Mouse (Mus musculus) limb, embryonic 13.5 days (tissue): ENCODE results near the gene Eddm3b. TPM values are rescaled to one million over a fixed set of nuclear protein-coding genes. Genes with fewer than 3 reads are reported as not detected.
A peak's percentile ranks its signal among the peaks of the same experiment; 100 is the strongest.

Source experiments
- ATAC-seq: fragments of 200-750 bp; cut with Nextera tagmentation; 2 replicates; pipeline ENCODE4 v1.8.0; 2017; ENCODE audit warnings: low read depth, moderate number of reproducible peaks, moderate TSS enrichment; ENCODE audit not compliant: low FRiP score
- H3K27ac ChIP-seq: fragments of 300-500 bp; sonication (generic); 2 replicates; pipeline ENCODE4 v1.5.1; 2015; ENCODE audit warnings: inconsistent platforms, mild to moderate bottlenecking, moderate library complexity
- H3K27me3 ChIP-seq: fragments of 300-500 bp; sonication (generic); 2 replicates; pipeline ENCODE4 v1.6.1; 2015; ENCODE audit warnings: mild to moderate bottlenecking, inconsistent platforms
- H3K36me3 ChIP-seq: fragments of 300-500 bp; sonication (generic); 2 replicates; pipeline ENCODE4 v1.6.1; 2015; ENCODE audit warnings: inconsistent platforms, mild to moderate bottlenecking, moderate library complexity
- H3K4me1 ChIP-seq: fragments of 300-500 bp; sonication (generic); 2 replicates; pipeline ENCODE4 v1.6.1; 2015; ENCODE audit warnings: inconsistent platforms
- H3K4me2 ChIP-seq: fragments of 300-500 bp; sonication (generic); replicated peaks from 2 replicates; pipeline ENCODE4 v1.6.1; 2015; ENCODE audit warnings: inconsistent platforms, mild to moderate bottlenecking, moderate library complexity
- H3K4me3 ChIP-seq: fragments of 300-500 bp; sonication (generic); 2 replicates; pipeline ENCODE4 v1.5.1; 2015; ENCODE audit warnings: moderate library complexity, mild to moderate bottlenecking, inconsistent platforms
- H3K9ac ChIP-seq: fragments of 300-500 bp; sonication (generic); 2 replicates; pipeline ENCODE4 v1.6.1; 2015; ENCODE audit warnings: mild to moderate bottlenecking, inconsistent platforms
- H3K9me3 ChIP-seq: fragments of 300-500 bp; sonication (generic); 2 replicates; pipeline ENCODE4 v1.6.1; 2016; ENCODE audit warnings: inconsistent platforms
- WGBS: fragments of 180-500 bp; shearing (Covaris S2); methylation state at CpG from one replicate; pipeline ENCODE4 v1.1.7; 2015; 5-methylcytosine and 5-hydroxymethylcytosine counted together
- polyA plus RNA-seq: library from polyadenylated mRNA; unstranded; fragments of >200 nt; fragmentation: Nextera tagmentation; extraction: Ambion mirVana; gene quantifications from 2 replicates; pipeline ENCODE4 v1.2.1, GENCODE M21; 2015

Eddm3b gene
- not detected in 2 replicates for polyA plus RNA-seq

DNA sequence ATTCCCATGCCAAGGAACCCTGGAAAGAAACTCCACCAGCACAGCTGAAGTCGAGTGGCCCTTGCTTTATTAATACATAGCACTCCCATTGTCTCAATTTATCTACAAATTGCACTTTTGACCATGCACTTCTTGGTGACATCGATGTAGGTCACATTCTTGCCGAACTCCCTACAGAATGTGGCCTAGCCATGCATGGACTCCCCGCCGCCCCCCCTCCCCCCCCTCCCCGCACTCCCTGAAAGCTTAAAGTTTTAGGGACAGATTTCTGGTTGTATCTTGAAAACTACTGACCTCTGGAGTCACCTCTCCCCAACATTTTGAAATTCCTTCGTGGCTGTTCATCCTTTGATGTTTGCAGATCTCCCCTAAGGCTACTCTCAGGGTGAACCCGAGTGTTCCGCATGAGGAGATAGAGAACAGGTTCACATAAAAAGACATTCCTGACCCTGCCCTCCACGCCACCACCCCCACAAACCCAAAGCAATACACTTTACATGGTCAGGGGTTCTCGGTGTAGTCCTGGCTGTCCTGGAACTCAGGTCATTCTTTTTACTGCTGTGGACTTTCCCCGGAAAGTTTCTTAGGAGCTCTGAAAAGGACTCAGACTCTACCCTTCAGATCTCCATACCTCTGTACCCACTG, at the start of gene Eddm3b:
Gene Eddm3b, plus strand, starts transcription at position 511 of the 645 bp plus-strand sequence.
- Histone ChIP-seq H3K36me3 (no peaks in the 10 kb centered on the region), H3K4me3 (no peak within 1 kb of the TSS), H3K27me3 (no peaks in the 10 kb centered on the region), H3K9ac (no peak within 1 kb of the TSS), H3K4me2 (no peak within 1 kb of the TSS), H3K4me1 (no peaks in the 10 kb centered on the region), H3K27ac (no peak within 1 kb of the TSS), H3K9me3 (no peaks in the 10 kb centered on the region)
- WGBS: 47% methylated on average over 12 of the region's 12 CpGs
- ATAC-seq: no peak

DNA sequence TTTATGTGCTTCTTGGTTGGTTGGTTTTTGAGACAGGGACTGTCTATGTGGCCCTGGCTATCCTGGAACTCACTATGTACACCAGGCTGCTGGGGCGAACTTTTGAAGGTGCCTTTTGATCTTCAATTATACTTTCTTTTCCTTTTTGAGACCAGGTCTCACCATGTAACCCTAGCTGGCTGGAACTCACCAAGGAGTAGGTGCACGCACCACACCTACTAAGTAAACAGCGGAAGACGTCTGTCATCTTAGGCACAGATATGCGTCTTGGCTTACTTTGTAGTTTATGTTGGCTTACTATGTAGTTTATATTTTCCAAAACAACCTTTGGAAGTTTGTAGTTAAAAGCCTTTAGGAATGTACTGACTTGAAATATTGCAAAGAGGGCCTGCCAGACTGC, 45.3 kb upstream of the Eddm3b start:
- ATAC-seq: no peak
- H3K4me2 ChIP-seq: no peak overlapping the region
- no peak overlapping the region for H3K9ac ChIP-seq
- WGBS: 87% methylated on average over 5 of the region's 5 CpGs
- no peaks in the 10 kb centered on the region for H3K27me3 ChIP-seq
- H3K4me1 ChIP-seq: peaks cover 7% of the 10 kb centered on the region
- no peak overlapping the region for H3K4me3 ChIP-seq
- no peaks in the 10 kb centered on the region for H3K36me3 ChIP-seq
- H3K27ac ChIP-seq: no peak overlapping the region
- H3K9me3 ChIP-seq: no peaks in the 10 kb centered on the region

DNA sequence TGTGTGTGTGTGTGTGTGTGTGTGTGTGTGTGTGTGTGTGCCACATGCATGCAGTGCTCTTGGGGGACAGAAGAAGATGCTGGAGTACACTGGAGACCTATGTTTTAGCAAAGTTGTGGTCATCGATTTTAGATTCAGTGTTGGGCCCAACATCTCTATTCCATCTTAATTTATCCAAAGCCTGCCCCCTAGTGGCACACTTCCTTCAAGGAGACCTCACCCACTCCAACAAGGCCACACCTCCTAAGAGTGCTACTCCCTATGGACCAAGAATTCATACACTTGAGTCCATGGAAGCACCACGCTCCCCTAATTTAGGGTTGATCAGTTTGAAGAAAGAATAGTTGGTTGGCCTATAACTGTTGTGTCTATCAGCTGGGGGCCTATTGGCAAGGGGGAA, 44.6 kb upstream of the Eddm3b start:
- Histone ChIP-seq H3K4me2 (no peak overlapping the region), H3K4me1 (peaks cover 7% of the 10 kb centered on the region), H3K27ac (no peak overlapping the region), H3K9me3 (no peaks in the 10 kb centered on the region), H3K27me3 (no peaks in the 10 kb centered on the region), H3K36me3 (no peaks in the 10 kb centered on the region), H3K9ac (no peak overlapping the region), H3K4me3 (no peak overlapping the region)
- ATAC-seq: no peak
- WGBS: 91% methylated on average over 2 of the region's 2 CpGs

DNA sequence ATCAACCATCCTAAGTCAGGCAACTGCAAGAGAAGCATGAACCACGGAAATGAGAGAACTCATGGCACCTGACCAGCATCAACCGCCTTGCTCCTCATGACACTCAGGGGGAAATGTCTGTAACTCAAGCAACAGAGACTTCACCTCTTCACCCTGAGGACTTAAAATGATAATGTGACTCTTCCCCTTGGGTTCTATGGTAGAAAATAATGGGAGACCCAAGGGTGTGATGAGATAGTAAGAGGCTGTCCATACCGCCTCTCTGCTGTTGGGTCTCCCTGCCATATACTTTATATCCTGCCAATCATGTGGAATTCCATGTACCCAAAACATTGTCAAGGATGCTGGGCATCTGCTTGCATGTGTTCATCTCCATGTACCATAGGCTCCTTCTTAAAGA, 39.9 kb upstream of the Eddm3b start, which contains the start of gene Olfr750:
Gene Olfr750, minus strand, starts transcription at position 101 of the 400 bp plus-strand sequence.
- no peak within 1 kb of the TSS for H3K27ac ChIP-seq
- H3K27me3 ChIP-seq: 0 out of 2 replicates have a peak, but pooled peaks cover 2% of the 10 kb centered on the region
- no peak within 1 kb of the TSS for H3K4me2 ChIP-seq
- H3K9ac ChIP-seq: no peak within 1 kb of the TSS
- 75% methylated on average over 3 of the region's 3 CpGs for WGBS
- no peaks in the 10 kb centered on the region for H3K9me3 ChIP-seq
- H3K36me3 ChIP-seq: no peaks in the 10 kb centered on the region
- H3K4me1 ChIP-seq: no peaks in the 10 kb centered on the region
- H3K4me3 ChIP-seq: no peak within 1 kb of the TSS
- ATAC-seq: no peak

DNA sequence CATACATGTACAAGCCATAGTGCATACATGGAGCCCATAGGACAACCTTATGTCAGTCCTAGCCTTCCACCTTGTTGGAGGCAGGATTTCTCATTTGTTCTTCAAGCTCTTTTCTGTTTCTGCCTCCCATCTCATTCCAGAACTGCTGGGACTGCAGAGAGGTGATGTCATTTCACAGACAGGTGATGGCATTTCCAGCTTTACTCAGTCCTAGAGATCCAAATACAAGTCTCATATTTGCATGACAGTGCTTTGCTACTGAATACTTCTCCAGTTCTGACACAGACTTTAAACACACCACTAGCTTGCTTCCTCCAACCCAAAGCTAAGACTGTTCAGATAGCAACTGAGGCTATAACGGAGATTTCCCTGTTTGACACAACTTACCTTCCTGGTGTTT, 35.0 kb upstream of the Eddm3b start:
- ATAC-seq: no peak
- Histone ChIP-seq H3K9me3 (no peaks in the 10 kb centered on the region), H3K9ac (no peak overlapping the region), H3K27me3 (peaks cover 31% of the 10 kb centered on the region), H3K4me3 (no peak overlapping the region), H3K4me1 (peaks cover 10% of the 10 kb centered on the region; the same call in 1 of the 2 replicates), H3K36me3 (no peaks in the 10 kb centered on the region), H3K27ac (no peak overlapping the region), H3K4me2 (no peak overlapping the region)
- 86% methylated on average over 1 of the region's 1 CpGs for WGBS

DNA sequence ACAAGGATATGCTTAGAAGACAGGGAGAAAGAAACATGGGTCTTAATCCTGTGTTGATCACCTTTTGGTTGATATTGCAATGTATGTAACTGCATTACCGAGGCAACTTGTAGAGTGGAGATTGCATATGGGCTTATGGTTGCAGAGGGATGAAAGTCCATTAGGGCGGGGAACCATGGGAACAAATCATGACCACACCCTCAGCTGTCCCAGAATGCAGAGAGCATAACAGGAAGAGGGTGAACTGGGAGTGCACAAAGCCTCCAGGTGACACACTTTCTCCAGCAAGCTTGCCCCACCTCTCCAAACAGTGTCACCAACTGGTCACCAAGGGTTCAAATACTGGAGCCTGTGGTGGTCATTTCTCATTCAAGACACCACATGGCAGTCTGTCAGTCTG, 33.2 kb upstream of the Eddm3b start:
- Histone ChIP-seq H3K4me2 (no peak overlapping the region), H3K9ac (no peak overlapping the region), H3K4me1 (peaks cover 10% of the 10 kb centered on the region; the same call in 1 of the 2 replicates), H3K4me3 (no peak overlapping the region), H3K27ac (no peak overlapping the region), H3K9me3 (no peaks in the 10 kb centered on the region), H3K27me3 (peaks cover 33% of the 10 kb centered on the region), H3K36me3 (no peaks in the 10 kb centered on the region)
- ATAC-seq: no peak
- WGBS: 92% methylated on average over 2 of the region's 2 CpGs

DNA sequence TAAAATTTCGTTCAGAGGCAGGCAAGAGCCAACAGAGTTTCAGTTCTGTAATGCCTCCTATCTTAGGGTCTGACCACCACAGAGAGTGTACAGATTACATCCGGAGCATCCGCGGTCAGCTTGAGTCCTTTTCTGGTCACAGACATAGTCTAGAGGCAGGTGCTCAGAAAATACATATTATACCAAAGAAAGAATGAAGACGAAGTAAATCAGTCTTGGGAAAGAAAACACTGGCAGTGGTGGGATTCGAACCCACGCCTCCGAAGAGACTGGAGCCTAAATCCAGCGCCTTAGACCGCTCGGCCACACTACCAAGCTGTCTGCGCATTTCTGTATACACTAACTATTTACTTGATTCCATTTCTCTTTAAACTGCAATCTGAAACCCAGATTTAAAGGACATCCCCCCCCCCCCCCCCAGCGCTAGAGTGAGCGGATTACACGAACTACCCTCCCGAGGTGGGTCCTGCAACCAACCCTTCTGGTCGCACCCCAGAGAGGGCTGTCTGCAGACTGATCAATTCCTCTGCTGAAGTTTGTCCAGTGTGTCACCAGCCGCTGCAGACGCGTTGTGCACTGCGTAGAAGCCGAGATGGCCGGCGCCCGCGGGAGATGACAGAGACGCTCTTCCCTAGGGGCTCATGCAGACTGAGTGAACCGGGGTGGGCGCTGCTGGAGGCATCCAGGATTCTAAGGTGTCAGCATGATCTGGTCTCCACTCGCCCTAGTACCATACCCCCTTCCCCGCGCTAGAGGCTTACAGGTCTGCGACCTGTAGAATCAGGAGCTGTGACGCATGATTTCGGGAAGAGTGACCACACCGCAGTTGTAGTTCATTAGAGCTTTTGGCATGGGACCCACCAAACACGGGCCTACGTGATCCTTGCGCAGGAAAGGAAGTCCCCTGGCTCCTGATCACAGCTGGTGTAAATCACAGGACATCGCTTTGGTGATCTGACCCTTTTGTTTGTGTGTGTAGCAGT, 31.3 kb upstream of the Eddm3b start:
- peak overlapping the region; percentile 66 for H3K9ac ChIP-seq
- peaks cover 33% of the 10 kb centered on the region for H3K27me3 ChIP-seq
- no peaks in the 10 kb centered on the region for H3K36me3 ChIP-seq
- peak overlapping the region; percentile 93 for H3K4me2 ChIP-seq
- H3K4me1 ChIP-seq: peaks cover 10% of the 10 kb centered on the region; the same call in 1 of the 2 replicates
- peak overlapping the region; percentile 57 for H3K4me3 ChIP-seq
- 2% methylated on average over 40 of the region's 40 CpGs for WGBS
- no peak overlapping the region for H3K27ac ChIP-seq
- no peaks in the 10 kb centered on the region for H3K9me3 ChIP-seq
- peak; percentile 57 for ATAC-seq

DNA sequence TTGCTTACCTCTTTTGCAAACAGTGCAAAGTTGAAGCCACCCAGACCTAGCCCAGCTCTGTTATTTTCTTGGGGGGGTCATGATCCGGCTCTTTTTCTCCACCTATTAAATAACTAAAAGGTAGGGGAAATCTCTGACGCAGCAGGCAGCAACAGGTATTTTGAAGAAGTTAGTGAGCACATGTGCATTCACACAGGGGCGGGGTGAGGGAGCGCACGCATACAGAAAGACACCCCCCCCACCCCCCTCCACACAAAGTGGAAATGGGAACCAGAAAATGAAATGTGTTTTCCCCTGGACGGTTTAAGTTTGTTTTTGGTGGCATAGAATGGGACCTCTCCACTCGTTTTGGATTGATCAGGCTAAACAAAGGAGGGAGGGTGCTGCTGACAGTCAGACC, 30.4 kb upstream of the Eddm3b start:
- H3K27me3 ChIP-seq: peaks cover 33% of the 10 kb centered on the region
- peak overlapping the region; percentile 57 for H3K4me3 ChIP-seq
- H3K36me3 ChIP-seq: no peaks in the 10 kb centered on the region
- peaks cover 14% of the 10 kb centered on the region; the same call in 1 of the 2 replicates for H3K4me1 ChIP-seq
- no peak for ATAC-seq
- peak overlapping the region; percentile 93 for H3K4me2 ChIP-seq
- WGBS: 10% methylated on average over 7 of the region's 7 CpGs
- H3K9me3 ChIP-seq: no peaks in the 10 kb centered on the region
- no peak overlapping the region for H3K27ac ChIP-seq
- H3K9ac ChIP-seq: peak overlapping the region; percentile 66

DNA sequence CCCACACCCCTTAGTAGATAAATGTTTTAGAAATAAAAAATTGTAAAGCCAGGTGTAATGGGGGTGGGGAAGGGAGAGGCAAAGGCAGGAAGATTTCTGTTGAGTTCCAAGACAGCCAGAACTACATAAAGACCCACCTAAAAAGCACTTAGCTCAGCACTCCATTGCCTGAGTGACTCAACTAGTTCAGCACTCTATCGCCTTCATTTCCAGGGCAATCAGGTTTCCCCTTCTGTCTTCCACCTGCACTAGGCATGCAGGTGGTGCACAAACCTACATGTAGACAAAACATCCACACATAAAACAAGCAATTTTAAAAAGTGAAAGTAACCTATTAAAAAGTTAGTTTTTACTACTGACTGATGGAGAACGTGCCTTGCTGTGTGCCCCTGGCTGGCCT, 29.1 kb upstream of the Eddm3b start:
- Histone ChIP-seq H3K27me3 (peaks cover 33% of the 10 kb centered on the region), H3K9ac (no peak overlapping the region), H3K36me3 (no peaks in the 10 kb centered on the region), H3K4me1 (peaks cover 14% of the 10 kb centered on the region; the same call in 1 of the 2 replicates), H3K4me3 (no peak overlapping the region), H3K4me2 (no peak overlapping the region), H3K9me3 (no peaks in the 10 kb centered on the region), H3K27ac (no peak overlapping the region)
- ATAC-seq: no peak
- 58% methylated on average over 2 of the region's 2 CpGs for WGBS

DNA sequence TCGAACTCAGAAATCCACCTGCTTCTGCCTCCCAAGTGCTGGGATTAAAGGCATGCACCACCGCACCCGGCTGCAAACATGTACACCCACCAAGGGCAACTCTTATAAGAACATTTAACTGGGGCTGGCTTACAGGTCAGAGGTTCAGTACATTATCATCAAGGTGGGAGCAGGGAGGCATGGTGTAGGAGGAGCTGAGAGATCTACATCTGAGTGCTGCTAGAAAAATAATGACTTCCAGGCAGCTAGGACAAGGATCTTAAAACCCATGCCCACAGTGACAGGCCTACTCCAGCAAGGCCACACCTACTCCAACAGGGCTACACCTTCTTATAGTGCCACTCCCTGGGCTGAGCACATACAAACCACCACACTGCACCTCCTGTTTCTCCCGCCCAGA, 28.3 kb upstream of the Eddm3b start:
- no peak for ATAC-seq
- Histone ChIP-seq H3K36me3 (no peaks in the 10 kb centered on the region), H3K4me3 (no peak overlapping the region), H3K27ac (no peak overlapping the region), H3K9me3 (no peaks in the 10 kb centered on the region), H3K4me1 (peaks cover 14% of the 10 kb centered on the region; the same call in 1 of the 2 replicates), H3K27me3 (peaks cover 26% of the 10 kb centered on the region), H3K9ac (no peak overlapping the region), H3K4me2 (no peak overlapping the region)
- 79% methylated on average over 4 of the region's 4 CpGs for WGBS

DNA sequence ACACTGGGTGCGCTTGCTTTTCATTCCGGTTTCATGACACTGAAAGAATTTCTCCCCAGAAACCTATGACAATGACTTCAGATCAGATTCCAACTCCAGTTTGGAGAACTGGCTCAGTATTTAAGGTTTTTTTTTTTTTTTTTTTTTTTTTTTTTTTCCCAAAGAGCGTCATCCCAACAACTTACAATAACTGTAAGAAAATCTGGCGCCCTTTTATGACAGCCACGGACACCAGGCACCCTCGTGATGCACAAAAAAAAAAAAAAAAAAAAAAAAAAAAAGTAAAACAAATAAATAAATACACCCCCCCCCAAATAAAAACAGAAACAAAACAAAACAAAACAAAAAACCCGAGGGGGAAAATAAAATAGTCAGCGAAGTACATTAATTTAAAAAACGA, 26.5 kb upstream of the Eddm3b start:
- WGBS: 13% methylated on average over 9 of the region's 9 CpGs
- no peak for ATAC-seq
- peaks cover 22% of the 10 kb centered on the region; the same call in 1 of the 2 replicates for H3K4me1 ChIP-seq
- H3K27ac ChIP-seq: no peak overlapping the region
- H3K9me3 ChIP-seq: no peaks in the 10 kb centered on the region
- H3K27me3 ChIP-seq: peaks cover 16% of the 10 kb centered on the region
- peak overlapping the region; percentile 70; the same call in 1 of the 2 replicates for H3K9ac ChIP-seq
- H3K4me3 ChIP-seq: peak overlapping the region; percentile 70
- H3K4me2 ChIP-seq: peak overlapping the region; percentile 74
- no peaks in the 10 kb centered on the region for H3K36me3 ChIP-seq
